Mouse (Mus musculus): Measurements from ENCODE around the gene Ikzf1.

- TF ChIP-seq POLR2A (IDR thresholded peaks at IDR 0.05; ENCODE audit: low read depth, low read length) (no peak), CTCF (IDR thresholded peaks at IDR 0.05; ENCODE audit: extremely low read depth, insufficient read length, insufficient replicate concordance, low read depth, low read length) (no peak)
Measured at GRCm38 (mm10) chr11:11772196-11772595, 87.4 kb downstream of the Ikzf1 start.

Measured in small intestine, adult 2 months (tissue).